Comparison of ENCODE assay signal across 26 mouse cellular contexts in genomic region chr2:17402511-17402910, GRCm38 (mm10).
"Had no signal": no experiment of that assay in that cellular context is flagged by ENCODE, and none has a peak within 500 bp of the region (broad histone marks: within the 10 kb centered on the region; RNA-seq: fewer than 3 reads in every experiment).

No protein-coding gene starts in this region.

- H3K9me3 ChIP-seq: heart, embryonic 10.5 days; heart, embryonic 12.5 days; hindbrain, embryonic 10.5 days; hindbrain, embryonic 12.5 days; kidney, embryonic 15.5 days; limb, embryonic 13.5 days; limb, embryonic 15.5 days; liver, embryonic 12.5 days had no signal

- H3K27ac ChIP-seq: heart, adult 2 months; heart, embryonic 10.5 days; hindbrain, embryonic 10.5 days; hindbrain, embryonic 12.5 days; hindbrain, embryonic 14.5 days; kidney, embryonic 15.5 days; kidney, postnatal 0 days; limb, embryonic 13.5 days; limb, embryonic 15.5 days; liver, embryonic 12.5 days had no signal

- H3K4me2 ChIP-seq: heart, embryonic 12.5 days; hindbrain, embryonic 12.5 days; hindbrain, embryonic 14.5 days; kidney, embryonic 15.5 days; limb, embryonic 13.5 days; limb, embryonic 15.5 days; liver, embryonic 12.5 days had no signal

- H3K4me3 ChIP-seq: heart, adult 2 months; heart, embryonic 10.5 days; heart, embryonic 12.5 days; hindbrain, embryonic 10.5 days; hindbrain, embryonic 12.5 days; kidney, embryonic 15.5 days; limb, embryonic 13.5 days; limb, embryonic 15.5 days; liver, embryonic 12.5 days had no signal

- ATAC-seq: hindbrain, embryonic 16.5 days; intestine, embryonic 16.5 days; liver, embryonic 12.5 days had no signal

- H3K4me1 ChIP-seq: heart, embryonic 10.5 days; heart, embryonic 12.5 days; hindbrain, embryonic 10.5 days; hindbrain, embryonic 12.5 days; kidney, embryonic 15.5 days; limb, embryonic 13.5 days; limb, embryonic 15.5 days; liver, embryonic 12.5 days had no signal

- H3K36me3 ChIP-seq: hindbrain, embryonic 10.5 days; hindbrain, embryonic 12.5 days; kidney, embryonic 15.5 days; limb, embryonic 13.5 days; limb, embryonic 15.5 days; liver, embryonic 12.5 days had no signal

- H3K9ac ChIP-seq: heart, embryonic 12.5 days; hindbrain, embryonic 12.5 days; hindbrain, embryonic 14.5 days; kidney, embryonic 15.5 days; limb, embryonic 13.5 days; limb, embryonic 15.5 days; liver, embryonic 12.5 days had no signal

- H3K27me3 ChIP-seq: heart, embryonic 12.5 days; hindbrain, embryonic 12.5 days; kidney, embryonic 15.5 days; limb, embryonic 13.5 days; limb, embryonic 15.5 days; liver, embryonic 12.5 days had no signal

- DNase-seq: gastrocnemius, postnatal 14 days; gastrocnemius, postnatal 36 days; heart, adult 11 months; heart, adult 2 months; heart, postnatal 10 days; heart, postnatal 4 days; kidney, adult 11 months; kidney, adult 2 months; kidney, adult 9 months; kidney, postnatal 14 days; kidney, postnatal 36 days; layer of hippocampus, adult 9-11 months; layer of hippocampus, postnatal 36 days; left cerebral cortex, postnatal 4 days had no signal
